Mouse (Mus musculus) spleen, adult 2 months (tissue): Measurements from ENCODE around the gene Rab26.

Experiments used
- CTCF ChIP-seq: fragments of 200-500 bp; IDR thresholded peaks from 2 replicates; pipeline ENCODE4 v1.5.1; 2011; ENCODE audit warnings: mild to moderate bottlenecking, inconsistent platforms; ENCODE audit not compliant: insufficient read depth, insufficient read length, insufficient replicate concordance; ENCODE audit errors: extremely low read depth
- POLR2A ChIP-seq: fragments of 200-500 bp; IDR thresholded peaks from 2 replicates; pipeline ENCODE4 v1.6.1; 2011; ENCODE audit warnings: low read depth, low read length, inconsistent platforms

- no peak for TF ChIP-seq CTCF
- no peak for TF ChIP-seq POLR2A
Measured at GRCm38 (mm10) chr17:24506332-24507070, 27.5 kb downstream of the Rab26 start.
